Mouse (Mus musculus) forebrain, embryonic 14.5 days (tissue): ENCODE measurements around the gene Gm17651. TPM values are rescaled to one million over a fixed set of nuclear protein-coding genes. Genes with fewer than 3 reads are reported as not detected.

ENCODE experiments used
- ATAC-seq: fragments of 200-750 bp; cut with Nextera tagmentation; 2 replicates; pipeline ENCODE4 v1.8.0; 2017; ENCODE audit warnings: mild to moderate bottlenecking, moderate library complexity
- DNase-seq: peaks from one replicate; pipeline ENCODE4 v3.0.0-alpha.2; 2015; ENCODE audit warnings: low spot score
- H3K27ac ChIP-seq: fragments of 300-500 bp; sonication (generic); 2 replicates; pipeline ENCODE4 v1.5.1; 2014; ENCODE audit warnings: low read depth, mild to moderate bottlenecking, control low read depth, low read length, moderate library complexity
- H3K27me3 ChIP-seq: fragments of 300-500 bp; sonication (generic); replicated peaks from 2 replicates; pipeline ENCODE4 v1.6.1; 2014; ENCODE audit warnings: low read length, control low read depth, mixed read lengths; ENCODE audit not compliant: control insufficient read depth, insufficient read depth
- H3K36me3 ChIP-seq: fragments of 300-500 bp; sonication (generic); 2 replicates; pipeline ENCODE4 v1.6.1; 2014; ENCODE audit warnings: low read length, control low read depth; ENCODE audit not compliant: control insufficient read depth, insufficient read depth
- H3K4me1 ChIP-seq: fragments of 300-500 bp; sonication (generic); 2 replicates; pipeline ENCODE4 v1.6.1; 2014; ENCODE audit warnings: antibody characterized with exemption, low read length, control low read depth; ENCODE audit not compliant: control insufficient read depth, insufficient read depth
- H3K4me2 ChIP-seq: fragments of 300-500 bp; sonication (generic); 2 replicates; pipeline ENCODE4 v1.6.1; 2014; ENCODE audit warnings: mild to moderate bottlenecking, control low read depth, low read length
- H3K4me3 ChIP-seq: fragments of 300-500 bp; sonication (generic); 2 replicates; pipeline ENCODE4 v1.5.1; 2014; ENCODE audit warnings: low read depth, low read length, control low read depth
- H3K9ac ChIP-seq: fragments of 300-500 bp; sonication (generic); 2 replicates; pipeline ENCODE4 v1.6.1; 2014; ENCODE audit warnings: mild to moderate bottlenecking, low read length, control low read depth, moderate library complexity
- H3K9me3 ChIP-seq: fragments of 300-500 bp; sonication (generic); replicated peaks from 2 replicates; pipeline ENCODE4 v1.6.1; 2016; ENCODE audit warnings: low read length, control low read depth, mixed read lengths; ENCODE audit not compliant: control insufficient read depth
- WGBS: fragments of 180-500 bp; shearing (Covaris S2); extraction: QIAGEN DNeasy Blood & Tissue Kit; methylation state at CpG from one replicate; pipeline ENCODE4 v1.1.7; 2014; 5-methylcytosine and 5-hydroxymethylcytosine counted together
- polyA plus RNA-seq: library from polyadenylated mRNA; unstranded; fragments of >200 nt; fragmentation: Nextera tagmentation; extraction: Ambion mirVana; gene quantifications from 2 replicates; pipeline ENCODE4 v1.2.1, GENCODE M21; 2014

Gm17651 gene
- not detected in 2 replicates for polyA plus RNA-seq

GRCm38 (mm10) chr3:97674644-97675110 lies at the start of gene Gm17651:
Gene Gm17651 (minus strand): TSS chr3:97674694.
- Histone ChIP-seq H3K4me3 (no peak within 1 kb of the TSS), H3K9ac (no peak within 1 kb of the TSS), H3K27me3 (no peaks in the 10 kb centered on the region), H3K4me2 (no peak within 1 kb of the TSS), H3K9me3 (no peaks in the 10 kb centered on the region), H3K4me1 (no peaks in the 10 kb centered on the region), H3K36me3 (peaks cover 13% of the 10 kb centered on the region; the same call in 1 of the 2 replicates), H3K27ac (no peak within 1 kb of the TSS)
- WGBS: 88% methylated on average over 7 of the region's 7 CpGs
- DNase-seq: no peak
- ATAC-seq: no peak

- no peak overlapping the region for H3K27ac ChIP-seq
- no peaks in the 10 kb centered on the region for H3K36me3 ChIP-seq
- ATAC-seq: no peak
- no peak overlapping the region for H3K4me3 ChIP-seq
- no peak overlapping the region for H3K9ac ChIP-seq
- no peak overlapping the region for H3K4me2 ChIP-seq
- H3K9me3 ChIP-seq: no peaks in the 10 kb centered on the region; the same call in 1 of the 2 replicates
- H3K4me1 ChIP-seq: no peaks in the 10 kb centered on the region
- no peak for DNase-seq
- 84% methylated on average over 9 of the region's 9 CpGs for WGBS
- H3K27me3 ChIP-seq: no peaks in the 10 kb centered on the region
Measured at GRCm38 (mm10) chr3:97719116-97719515, 44.6 kb upstream of the Gm17651 start.

GRCm38 (mm10) chr3:97715922-97716321 lies 41.4 kb upstream of the Gm17651 start:
- no peak overlapping the region for H3K4me2 ChIP-seq
- no peaks in the 10 kb centered on the region for H3K4me1 ChIP-seq
- no peak overlapping the region for H3K27ac ChIP-seq
- 80% methylated on average over 1 of the region's 1 CpGs for WGBS
- H3K27me3 ChIP-seq: no peaks in the 10 kb centered on the region
- ATAC-seq: no peak
- no peak for DNase-seq
- no peak overlapping the region for H3K4me3 ChIP-seq
- H3K9me3 ChIP-seq: no peaks in the 10 kb centered on the region
- no peak overlapping the region for H3K9ac ChIP-seq
- no peaks in the 10 kb centered on the region for H3K36me3 ChIP-seq

GRCm38 (mm10) chr3:97710881-97711280 lies 36.4 kb upstream of the Gm17651 start:
- Histone ChIP-seq H3K4me3 (no peak overlapping the region), H3K9ac (no peak overlapping the region), H3K27me3 (no peaks in the 10 kb centered on the region), H3K4me1 (no peaks in the 10 kb centered on the region), H3K36me3 (no peaks in the 10 kb centered on the region), H3K27ac (no peak overlapping the region), H3K4me2 (no peak overlapping the region), H3K9me3 (no peaks in the 10 kb centered on the region)
- DNase-seq (no peak), ATAC-seq (no peak)
- WGBS: 75% methylated on average over 5 of the region's 5 CpGs

- H3K4me1 ChIP-seq: no peaks in the 10 kb centered on the region
- H3K9ac ChIP-seq: no peak overlapping the region
- no peak overlapping the region for H3K4me3 ChIP-seq
- H3K9me3 ChIP-seq: no peaks in the 10 kb centered on the region
- ATAC-seq (no peak), DNase-seq (no peak)
- H3K27me3 ChIP-seq: no peaks in the 10 kb centered on the region
- H3K36me3 ChIP-seq: no peaks in the 10 kb centered on the region
- 91% methylated on average over 11 of the region's 11 CpGs for WGBS
- no peak overlapping the region for H3K4me2 ChIP-seq
- no peak overlapping the region for H3K27ac ChIP-seq
Measured at GRCm38 (mm10) chr3:97710134-97710533, 35.6 kb upstream of the Gm17651 start.

GRCm38 (mm10) chr3:97706561-97706960 lies 32.1 kb upstream of the Gm17651 start:
- no peaks in the 10 kb centered on the region for H3K36me3 ChIP-seq
- WGBS: 92% methylated on average over 4 of the region's 4 CpGs
- no peak for DNase-seq
- H3K27ac ChIP-seq: no peak overlapping the region
- no peaks in the 10 kb centered on the region for H3K4me1 ChIP-seq
- H3K4me2 ChIP-seq: no peak overlapping the region
- no peaks in the 10 kb centered on the region for H3K27me3 ChIP-seq
- no peak overlapping the region for H3K4me3 ChIP-seq
- no peaks in the 10 kb centered on the region for H3K9me3 ChIP-seq
- H3K9ac ChIP-seq: no peak overlapping the region
- ATAC-seq: no peak

- Histone ChIP-seq H3K36me3 (no peaks in the 10 kb centered on the region), H3K27me3 (no peaks in the 10 kb centered on the region), H3K4me1 (no peaks in the 10 kb centered on the region), H3K9ac (no peak overlapping the region), H3K9me3 (no peaks in the 10 kb centered on the region), H3K4me3 (no peak overlapping the region), H3K4me2 (no peak overlapping the region), H3K27ac (no peak overlapping the region)
- 85% methylated on average over 3 of the region's 3 CpGs for WGBS
- ATAC-seq (no peak), DNase-seq (no peak)
Measured at GRCm38 (mm10) chr3:97705508-97705907, 31.0 kb upstream of the Gm17651 start.

GRCm38 (mm10) chr3:97702448-97703080 lies 28.1 kb upstream of the Gm17651 start:
- Histone ChIP-seq H3K9me3 (no peaks in the 10 kb centered on the region), H3K36me3 (no peaks in the 10 kb centered on the region), H3K4me3 (no peak overlapping the region), H3K27ac (no peak overlapping the region), H3K9ac (no peak overlapping the region), H3K27me3 (no peaks in the 10 kb centered on the region), H3K4me2 (no peak overlapping the region), H3K4me1 (no peaks in the 10 kb centered on the region)
- DNase-seq (no peak), ATAC-seq (no peak)
- WGBS: 92% methylated on average over 11 of the region's 11 CpGs

GRCm38 (mm10) chr3:97701198-97701597 lies 26.7 kb upstream of the Gm17651 start:
- no peaks in the 10 kb centered on the region for H3K4me1 ChIP-seq
- ATAC-seq: no peak
- H3K9ac ChIP-seq: no peak overlapping the region
- 83% methylated on average over 3 of the region's 3 CpGs for WGBS
- H3K27me3 ChIP-seq: no peaks in the 10 kb centered on the region
- no peak for DNase-seq
- no peak overlapping the region for H3K4me3 ChIP-seq
- no peaks in the 10 kb centered on the region for H3K36me3 ChIP-seq
- H3K4me2 ChIP-seq: no peak overlapping the region
- no peak overlapping the region for H3K27ac ChIP-seq
- no peaks in the 10 kb centered on the region for H3K9me3 ChIP-seq
